Mouse (Mus musculus) heart, postnatal 0 days (tissue): ENCODE data around the gene Tnrc6b. TPM values are rescaled to one million over a fixed set of nuclear protein-coding genes. Genes with fewer than 3 reads are reported as not detected.

Source experiments
- ATAC-seq: fragments of 200-750 bp; cut with Nextera tagmentation; 2 replicates; pipeline ENCODE4 v1.8.0; 2017; ENCODE audit warnings: low read depth, moderate number of reproducible peaks, moderate library complexity; ENCODE audit not compliant: insufficient read depth
- DNase-seq: peaks from one replicate; pipeline ENCODE4 v3.0.0-alpha.2; 2016; ENCODE audit warnings: low spot score
- H3K27ac ChIP-seq: fragments of 300-500 bp; sonication (generic); 2 replicates; pipeline ENCODE4 v1.5.1; 2014; ENCODE audit warnings: low read depth, mild to moderate bottlenecking
- H3K27me3 ChIP-seq: fragments of 300-500 bp; sonication (generic); 2 replicates; pipeline ENCODE4 v1.6.1; 2014; ENCODE audit warnings: low read length, mixed read lengths; ENCODE audit not compliant: control insufficient read depth, insufficient read depth
- H3K36me3 ChIP-seq: fragments of 300-500 bp; sonication (generic); replicated peaks from 2 replicates; pipeline ENCODE4 v1.6.1; 2014; ENCODE audit warnings: low read length, mixed read lengths; ENCODE audit not compliant: control insufficient read depth, insufficient read depth
- H3K4me1 ChIP-seq: fragments of 300-500 bp; sonication (generic); 2 replicates; pipeline ENCODE4 v1.6.1; 2014; ENCODE audit warnings: antibody characterized with exemption; ENCODE audit not compliant: control insufficient read depth, insufficient read depth
- H3K4me2 ChIP-seq: fragments of 300-500 bp; sonication (generic); 2 replicates; pipeline ENCODE4 v1.6.1; 2014; ENCODE audit warnings: low read depth, mild to moderate bottlenecking, low read length, moderate library complexity
- H3K4me3 ChIP-seq: fragments of 300-500 bp; sonication (generic); 2 replicates; pipeline ENCODE4 v1.5.1; 2014; ENCODE audit warnings: low read depth, low read length
- H3K9ac ChIP-seq: fragments of 300-500 bp; sonication (generic); replicated peaks from 2 replicates; pipeline ENCODE4 v1.6.1; 2014; ENCODE audit warnings: low read depth, low read length, mixed read lengths
- H3K9me3 ChIP-seq: fragments of 300-500 bp; sonication (generic); replicated peaks from 2 replicates; pipeline ENCODE4 v1.6.1; 2016; ENCODE audit warnings: low read length; ENCODE audit not compliant: control insufficient read depth
- CTCF ChIP-seq: IDR thresholded peaks from 2 replicates; pipeline ENCODE4 v1.5.1; 2016; ENCODE audit warnings: antibody characterized with exemption, control low read depth, low read depth
- EP300 ChIP-seq: IDR thresholded peaks from 2 replicates; pipeline ENCODE4 v1.6.1; 2016; ENCODE audit warnings: antibody characterized with exemption, low read depth
- WGBS: fragments of 180-500 bp; shearing (Covaris S2); extraction: QIAGEN DNeasy Blood & Tissue Kit; methylation state at CpG from one replicate; pipeline ENCODE4 v1.1.7; 2014; 5-methylcytosine and 5-hydroxymethylcytosine counted together
- polyA plus RNA-seq: library from polyadenylated mRNA; unstranded; fragments of >200 nt; fragmentation: Nextera tagmentation; extraction: Ambion mirVana; gene quantifications from 2 replicates; pipeline ENCODE4 v1.2.1, GENCODE M21; 2015
- total RNA-seq: library from RNA; depleted of rRNA; stranded (reverse); fragments of >200 nt; gene quantifications from 2 replicates; pipeline ENCODE4 v1.2.3, GENCODE M21; 2014; ENCODE audit warnings: low replicate concordance

The Tnrc6b gene
- total and polyA plus RNA-seq, 2 experiments from 2014 or later = 16.1 to 33.5 TPM

- Histone ChIP-seq H3K9ac (no peak overlapping the region), H3K27me3 (no peaks in the 10 kb centered on the region), H3K4me2 (no peak overlapping the region), H3K27ac (no peak overlapping the region), H3K36me3 (no peaks in the 10 kb centered on the region; the same call in 1 of the 2 replicates), H3K4me3 (no peak overlapping the region), H3K9me3 (no peaks in the 10 kb centered on the region), H3K4me1 (0 out of 2 replicates have a peak, but pooled peaks cover 9% of the 10 kb centered on the region)
- DNase-seq (peak; percentile 38), ATAC-seq (no peak)
- 54% methylated on average over 3 of the region's 3 CpGs for WGBS
- TF ChIP-seq CTCF (peak; percentile 46), EP300 (no peak)
Observed at GRCm38 (mm10) chr15:80945851-80946250, 234.7 kb downstream of the Tnrc6b start.

- peak within 1 kb of the TSS; percentile 70 for H3K4me3 ChIP-seq
- no peaks in the 10 kb centered on the region for H3K27me3 ChIP-seq
- no peak for TF ChIP-seq EP300
- peak; percentile 82 for TF ChIP-seq CTCF
- peak; percentile 96 for ATAC-seq
- H3K9ac ChIP-seq = peak within 1 kb of the TSS; percentile 61
- H3K27ac ChIP-seq = peak within 1 kb of the TSS; percentile 68
- peak within 1 kb of the TSS; percentile 63 for H3K4me2 ChIP-seq
- H3K4me1 ChIP-seq = 0 out of 2 replicates have a peak, but pooled peaks cover 9% of the 10 kb centered on the region
- H3K9me3 ChIP-seq = no peaks in the 10 kb centered on the region
- under 1% methylated on average over 63 of the region's 63 CpGs for WGBS
- peaks cover 15% of the 10 kb centered on the region for H3K36me3 ChIP-seq
- peak; percentile 91 for DNase-seq
Observed at GRCm38 (mm10) chr15:80948145-80949135, 237.3 kb downstream of the Tnrc6b start, which contains the start of gene Adsl. TSS of gene Adsl (plus strand) at chr15:80948490.

DNA sequence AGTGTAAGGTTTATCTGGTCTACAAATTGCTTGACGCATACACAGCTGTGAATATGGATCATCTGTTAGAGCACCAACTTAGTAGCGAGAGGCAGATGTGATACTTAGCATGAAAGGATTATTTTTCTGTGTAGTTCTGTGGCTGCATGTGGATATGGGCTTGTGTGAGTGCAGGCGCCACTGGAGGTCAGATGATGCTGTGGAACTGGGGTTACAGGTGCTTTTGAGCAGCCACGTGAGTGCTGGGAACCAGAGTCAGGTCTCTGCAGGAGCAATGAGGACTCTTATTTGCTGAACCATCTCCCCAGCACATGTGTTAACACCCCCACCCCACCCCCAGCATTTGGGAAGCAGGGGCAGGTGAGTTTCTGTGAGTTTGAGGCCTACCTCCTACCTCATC, 238.3 kb downstream of the Tnrc6b start:
- TF ChIP-seq CTCF (no peak), EP300 (no peak)
- H3K4me1 ChIP-seq = 0 out of 2 replicates have a peak, but pooled peaks cover 9% of the 10 kb centered on the region
- no peaks in the 10 kb centered on the region for H3K9me3 ChIP-seq
- H3K4me3 ChIP-seq = peak overlapping the region; percentile 70
- H3K9ac ChIP-seq = peak overlapping the region; percentile 61; the same call in 1 of the 2 replicates
- ATAC-seq (no peak), DNase-seq (no peak)
- H3K27me3 ChIP-seq = no peaks in the 10 kb centered on the region
- 48% methylated on average over 4 of the region's 4 CpGs for WGBS
- peaks cover 25% of the 10 kb centered on the region for H3K36me3 ChIP-seq
- H3K27ac ChIP-seq = no peak overlapping the region
- peak overlapping the region; percentile 63 for H3K4me2 ChIP-seq

- WGBS = 80% methylated on average over 7 of the region's 7 CpGs
- H3K27ac ChIP-seq = no peak overlapping the region
- ATAC-seq (no peak), DNase-seq (no peak)
- no peaks in the 10 kb centered on the region for H3K27me3 ChIP-seq
- no peak overlapping the region; the same call in 1 of the 2 replicates for H3K9ac ChIP-seq
- H3K36me3 ChIP-seq = peaks cover 31% of the 10 kb centered on the region
- no peak overlapping the region for H3K4me2 ChIP-seq
- H3K4me3 ChIP-seq = no peak overlapping the region
- H3K9me3 ChIP-seq = no peaks in the 10 kb centered on the region
- H3K4me1 ChIP-seq = 0 out of 2 replicates have a peak, but pooled peaks cover 9% of the 10 kb centered on the region
- no peak for TF ChIP-seq CTCF
- no peak for TF ChIP-seq EP300
Observed at GRCm38 (mm10) chr15:80950055-80950454, 238.9 kb downstream of the Tnrc6b start.

- 86% methylated on average over 9 of the region's 9 CpGs for WGBS
- ATAC-seq (no peak), DNase-seq (no peak)
- Histone ChIP-seq H3K4me3 (no peak overlapping the region), H3K4me2 (no peak overlapping the region), H3K27ac (no peak overlapping the region), H3K27me3 (no peaks in the 10 kb centered on the region), H3K36me3 (peaks cover 62% of the 10 kb centered on the region), H3K4me1 (0 out of 2 replicates have a peak, but pooled peaks cover 9% of the 10 kb centered on the region), H3K9me3 (no peaks in the 10 kb centered on the region), H3K9ac (no peak overlapping the region)
- TF ChIP-seq CTCF (no peak), EP300 (no peak)
Observed at GRCm38 (mm10) chr15:80953971-80954370, 242.9 kb downstream of the Tnrc6b start.
